ENCODE assay signal across 7 mouse cellular contexts in genomic region chr7:12479525-12479924, GRCm38 (mm10). TPM values are rescaled to one million over a fixed set of nuclear protein-coding genes. Genes with fewer than 3 reads are reported as not detected.
DNase-seq lines count a peak whose midpoint lies in the region; ATAC-seq and TF ChIP-seq lines count a peak whose summit lies in the region.

No protein-coding gene starts in this region.

- no peaks in the 10 kb centered on the region for H3K9me3 ChIP-seq in CH12.LX (replicated peaks; ENCODE audit: low read length)
- H3K9me3 ChIP-seq in ES-Bruce4 (replicated peaks; ENCODE audit: control insufficient read depth, insufficient read depth, low read length, poor library complexity, severe bottlenecking) = no peaks in the 10 kb centered on the region
- peaks cover 16% of the 10 kb centered on the region for H3K9me3 ChIP-seq in forebrain, embryonic 16.5 days (ENCODE audit: control insufficient read depth, low read length)
- H3K9me3 ChIP-seq in liver, embryonic 15.5 days (replicated peaks) = no peaks in the 10 kb centered on the region

- DNase-seq in CH12.LX (ENCODE audit: extremely low read depth) = no peak
- DNase-seq in yolk sac, embryonic 10.5 days (ENCODE audit: low spot score) = no peak
- no peak for DNase-seq in urinary bladder, adult 18-20 months (ENCODE audit: low spot score in 2 of 2)
- DNase-seq in adrenal gland, adult (ENCODE audit: inconsistent age in 2 of 2, low spot score in 1 of 2) = no peak

- TF ChIP-seq RAD21 in CH12.LX (IDR thresholded peaks at IDR 0.05; ENCODE audit: low read depth, low read length) = no peak

- dilution Hi-C loops in CH12.LX (cut with MboI; ENCODE audit: extremely low pct_ligation_motif_present, extremely low pct_unique_long_range_greater_than_20kb, low sequenced_read_pairs) = no loop called here

- WGBS in forebrain, embryonic 16.5 days = 65% methylated on average over 4 of the region's 4 CpGs
- 63% methylated on average over 4 of the region's 4 CpGs for WGBS in liver, embryonic 15.5 days (ENCODE audit: insufficient replicate concordance)

- H3K4me3 ChIP-seq in CH12.LX (replicated peaks in 1 of 3; ENCODE audit: low read depth in 2 of 3, low read length in 2 of 3, poor library complexity in 1 of 3) = peak overlapping the region in 2 of 3 experiments; percentile 84 to 85
- peak overlapping the region; percentile 85; the same call in 1 of the 2 replicates for H3K4me3 ChIP-seq in ES-Bruce4 (ENCODE audit: low read depth, low read length)
- peak overlapping the region; percentile 98 for H3K4me3 ChIP-seq in forebrain, embryonic 16.5 days (replicated peaks; ENCODE audit: low read length)
- H3K4me3 ChIP-seq in liver, embryonic 15.5 days (replicated peaks) = peak overlapping the region; percentile 77

- no peak overlapping the region for H3K27ac ChIP-seq in CH12.LX (ENCODE audit: insufficient read depth, low read depth)
- H3K27ac ChIP-seq in ES-Bruce4 (ENCODE audit: insufficient read depth, low read length) = no peak overlapping the region
- no peak overlapping the region for H3K27ac ChIP-seq in forebrain, embryonic 16.5 days (ENCODE audit: low read length)
- no peak overlapping the region for H3K27ac ChIP-seq in liver, embryonic 15.5 days (replicated peaks)

- ATAC-seq in forebrain, embryonic 16.5 days = no peak
- no peak for ATAC-seq in liver, embryonic 15.5 days (ENCODE audit: insufficient read depth)

- H3K27me3 ChIP-seq in CH12.LX (replicated peaks) = no peaks in the 10 kb centered on the region
- H3K27me3 ChIP-seq in ES-Bruce4 (ENCODE audit: control insufficient read depth, insufficient read depth, low read length, poor library complexity, severe bottlenecking) = no peaks in the 10 kb centered on the region
- no peaks in the 10 kb centered on the region for H3K27me3 ChIP-seq in forebrain, embryonic 16.5 days (replicated peaks; ENCODE audit: control insufficient read depth, insufficient read depth, low read length)
- no peaks in the 10 kb centered on the region for H3K27me3 ChIP-seq in liver, embryonic 15.5 days

- H3K4me1 ChIP-seq in CH12.LX (ENCODE audit: control insufficient read depth in 1 of 2, insufficient read depth in 2 of 2) (no peaks in the 10 kb centered on the region; a peak in 2 of 4 replicates), ES-Bruce4 (ENCODE audit: control insufficient read depth, insufficient read depth, low read length) (no peaks in the 10 kb centered on the region)
- H3K4me1 ChIP-seq in forebrain, embryonic 16.5 days (replicated peaks; ENCODE audit: control insufficient read depth, insufficient read depth, low read length) = peaks cover 9% of the 10 kb centered on the region
- H3K4me1 ChIP-seq in liver, embryonic 15.5 days (replicated peaks) = peaks cover 12% of the 10 kb centered on the region

- no peak for TF ChIP-seq CTCF in CH12.LX (conservative IDR thresholded peaks at IDR 0.05 in 1 of 2, IDR thresholded peaks at IDR 0.05 in 1 of 2; ENCODE audit: low read depth in 2 of 2, low read length in 2 of 2)
- TF ChIP-seq CTCF in ES-Bruce4 (IDR thresholded peaks at IDR 0.05; ENCODE audit: low read depth, low read length) = no peak

- H3K36me3 ChIP-seq in CH12.LX (replicated peaks in 1 of 2; ENCODE audit: control insufficient read depth in 1 of 2, insufficient read depth in 1 of 2, low read length in 1 of 2) = peaks cover 25 to 34% of the 10 kb centered on the region in 2 experiments
- peaks cover 19% of the 10 kb centered on the region for H3K36me3 ChIP-seq in ES-Bruce4 (ENCODE audit: control insufficient read depth, insufficient read depth, low read length, poor library complexity, severe bottlenecking)
- H3K36me3 ChIP-seq in forebrain, embryonic 16.5 days (ENCODE audit: control insufficient read depth, insufficient read depth) = peaks cover 40% of the 10 kb centered on the region
- H3K36me3 ChIP-seq in liver, embryonic 15.5 days (replicated peaks) = peaks cover 38% of the 10 kb centered on the region

- peak overlapping the region; percentile 92; the same call in 1 of the 2 replicates for H3K9ac ChIP-seq in CH12.LX (ENCODE audit: insufficient read depth, low read depth)
- H3K9ac ChIP-seq in ES-Bruce4 (ENCODE audit: low read depth, poor library complexity, severe bottlenecking) = peak overlapping the region; percentile 77
- peak overlapping the region; percentile 95; the same call in 1 of the 2 replicates for H3K9ac ChIP-seq in forebrain, embryonic 16.5 days (replicated peaks; ENCODE audit: low read depth, low read length)
- no peak overlapping the region for H3K9ac ChIP-seq in liver, embryonic 15.5 days

- in situ Hi-C loops in CH12.LX (cut with MboI; ENCODE audit: low pct_ligation_motif_present, low pct_unique_long_range_greater_than_20kb, low sequenced_read_pairs) = loop anchor here (25.0 kb wide), 1 partner anchor 533 kb away; the partner anchor contains the start of gene Zbtb45

- peaks cover 11% of the 10 kb centered on the region for H3K79me2 ChIP-seq in CH12.LX (replicated peaks; ENCODE audit: control insufficient read depth, extremely low read depth, insufficient read depth, poor library complexity, severe bottlenecking)

- TF ChIP-seq POLR2A in CH12.LX (IDR thresholded peaks at IDR 0.05; ENCODE audit: low read depth, low read length) (no peak), ES-Bruce4 (IDR thresholded peaks at IDR 0.05; ENCODE audit: insufficient read depth, low read length) (no peak)

- peak overlapping the region; percentile 96 for H3K4me2 ChIP-seq in CH12.LX (ENCODE audit: insufficient read depth, low read depth, poor library complexity, severe bottlenecking)
- H3K4me2 ChIP-seq in forebrain, embryonic 16.5 days (ENCODE audit: low read length) = peak overlapping the region; percentile 72
- peak overlapping the region; percentile 74 for H3K4me2 ChIP-seq in liver, embryonic 15.5 days

- TF ChIP-seq EP300 in CH12.LX (IDR thresholded peaks at IDR 0.05; ENCODE audit: low read length) = no peak
- no peak for TF ChIP-seq EP300 in ES-Bruce4 (IDR thresholded peaks at IDR 0.05; ENCODE audit: insufficient read depth, low read depth, low read length)

TF ChIP-seq in CH12.LX, 34 proteins besides CTCF, POLR2A, EP300 and RAD21:
- TF ChIP-seq MAZ (IDR thresholded peaks at IDR 0.05; ENCODE audit: low read depth, low read length) (no peak), MXI1 (IDR thresholded peaks at IDR 0.05; ENCODE audit: low read depth, low read length) (no peak)

RNA-seq across cellular contexts. Expression of gene Zfp606, which starts 1.4 kb away (rescaled TPM):
- 5.0 and 5.4 TPM in 2 replicates for total RNA-seq in CH12.LX (2012; rRNA removed)
- 5.7 and 5.8 TPM in 2 replicates for total RNA-seq in CH12.LX (2014; rRNA removed)
- 1.7 and 2.1 TPM in 2 replicates for polyA plus RNA-seq in CH12.LX (2012; ENCODE audit: insufficient read length, low read depth)
- 14.0 and 15.2 TPM in 2 replicates for polyA plus RNA-seq in ES-Bruce4 (2011; ENCODE audit: insufficient read depth, insufficient read length, low read depth, missing spikeins)
- 52.7 and 61.5 TPM in 2 replicates for polyA plus RNA-seq in forebrain, embryonic 16.5 days (2015; fragmentation: Nextera tagmentation; extraction: Ambion mirVana)
- polyA plus RNA-seq in liver, embryonic 15.5 days (2015; fragmentation: Nextera tagmentation; extraction: Ambion mirVana) = 2.5 and 2.7 TPM in 2 replicates

RNA-seq across cellular contexts. Expression of gene 2900092C05Rik, which starts 32.8 kb away (rescaled TPM):
- not detected in 2 replicates for total RNA-seq in CH12.LX (2012; rRNA removed)
- not detected in 2 replicates for total RNA-seq in CH12.LX (2014; rRNA removed)
- polyA plus RNA-seq in CH12.LX (2012; ENCODE audit: insufficient read length, low read depth) = not detected in 2 replicates
- not detected in 2 replicates for polyA plus RNA-seq in ES-Bruce4 (2011; ENCODE audit: insufficient read depth, insufficient read length, low read depth, missing spikeins)
- polyA plus RNA-seq in forebrain, embryonic 16.5 days (2015; fragmentation: Nextera tagmentation; extraction: Ambion mirVana) = not detected in 2 replicates
- polyA plus RNA-seq in liver, embryonic 15.5 days (2015; fragmentation: Nextera tagmentation; extraction: Ambion mirVana) = not detected in 2 replicates

RNA-seq across cellular contexts. Expression of gene Zfp551, which starts 57.0 kb away (rescaled TPM):
- total RNA-seq in CH12.LX (2012; rRNA removed) (1.9 and 2.0 TPM in 2 replicates), CH12.LX (2014; rRNA removed) (0.42 and 0.94 TPM in 2 replicates)
- polyA plus RNA-seq in CH12.LX (2012; ENCODE audit: insufficient read length, low read depth) (0.71 and 0.80 TPM in 2 replicates), ES-Bruce4 (2011; ENCODE audit: insufficient read depth, insufficient read length, low read depth, missing spikeins) (2.4 and 2.5 TPM in 2 replicates)
- 10.0 and 12.6 TPM in 2 replicates for polyA plus RNA-seq in forebrain, embryonic 16.5 days (2015; fragmentation: Nextera tagmentation; extraction: Ambion mirVana)
- polyA plus RNA-seq in liver, embryonic 15.5 days (2015; fragmentation: Nextera tagmentation; extraction: Ambion mirVana) = 0.50 and 0.67 TPM in 2 replicates
